Mouse (Mus musculus): Measurements from ENCODE around the gene Tspoap1. TPM values are rescaled to one million over a fixed set of nuclear protein-coding genes. Genes with fewer than 3 reads are reported as not detected.

Gene Tspoap1
- polyA plus RNA-seq, 1 experiment: 27.9 TPM

DNA sequence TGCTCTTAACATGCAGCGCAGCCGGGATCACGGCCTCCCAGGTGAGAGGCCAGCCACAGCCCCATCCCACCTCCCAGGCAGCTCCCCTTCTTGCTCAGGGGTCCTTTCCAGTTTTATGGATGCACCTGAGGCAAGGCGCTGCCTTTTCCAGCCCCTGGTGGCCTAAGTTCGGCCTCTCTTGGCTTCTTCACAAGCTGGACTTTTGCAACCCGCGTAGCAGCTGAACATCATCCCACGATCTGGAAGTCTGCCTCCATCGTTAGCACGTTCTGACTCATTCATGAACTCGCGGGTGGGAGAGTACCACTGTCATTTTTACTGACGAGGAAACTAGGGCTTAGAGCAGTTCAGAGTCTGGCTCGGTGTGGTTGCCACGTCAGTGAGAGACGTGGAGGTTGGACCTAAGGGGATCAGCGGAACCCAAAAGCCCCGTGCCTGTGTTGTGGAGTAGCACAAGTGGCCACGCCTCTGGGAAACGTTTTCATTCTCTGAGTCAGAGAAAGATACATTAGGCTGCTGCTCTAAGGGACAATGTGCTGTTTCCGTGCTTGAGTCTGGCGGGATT lies 41.5 kb downstream of the Tspoap1 start:
- Histone ChIP-seq H3K27me3 (ENCODE audit: control insufficient read depth, insufficient read depth, low read length) (no peaks in the 10 kb centered on the region; the same call in 1 of the 2 replicates), H3K4me3 (ENCODE audit: control insufficient read depth, insufficient read depth, low read length) (no peak overlapping the region), H3K27ac (ENCODE audit: control insufficient read depth, insufficient read depth, low read length) (no peak overlapping the region), H3K36me3 (ENCODE audit: control insufficient read depth, insufficient read depth, low read length) (no peaks in the 10 kb centered on the region), H3K4me1 (replicated peaks; ENCODE audit: control insufficient read depth, insufficient read depth, low read length) (no peaks in the 10 kb centered on the region)
- no peak for DNase-seq
- 93% methylated on average over 22 of the region's 22 CpGs for WGBS
- TF ChIP-seq CTCF (IDR thresholded peaks at IDR 0.05; ENCODE audit: borderline replicate concordance, control insufficient read depth, extremely low read depth, insufficient read depth, low read length, poor library complexity) (no peak), POLR2A (IDR thresholded peaks at IDR 0.05; ENCODE audit: control insufficient read depth, extremely low read depth, insufficient read depth, low read length, poor library complexity) (no peak)

- no peaks in the 10 kb centered on the region for H3K36me3 ChIP-seq (ENCODE audit: control insufficient read depth, insufficient read depth, low read length)
- TF ChIP-seq POLR2A (IDR thresholded peaks at IDR 0.05; ENCODE audit: control insufficient read depth, extremely low read depth, insufficient read depth, low read length, poor library complexity): no peak
- TF ChIP-seq CTCF (IDR thresholded peaks at IDR 0.05; ENCODE audit: borderline replicate concordance, control insufficient read depth, extremely low read depth, insufficient read depth, low read length, poor library complexity): peak; percentile 54; the same call in 1 of the 2 replicates
- no peaks in the 10 kb centered on the region; the same call in 1 of the 2 replicates for H3K27me3 ChIP-seq (ENCODE audit: control insufficient read depth, insufficient read depth, low read length)
- H3K4me3 ChIP-seq (ENCODE audit: control insufficient read depth, insufficient read depth, low read length): no peak overlapping the region
- no peak for DNase-seq
- WGBS: 75% methylated on average over 14 of the region's 14 CpGs
- no peak overlapping the region for H3K27ac ChIP-seq (ENCODE audit: control insufficient read depth, insufficient read depth, low read length)
- H3K4me1 ChIP-seq (replicated peaks; ENCODE audit: control insufficient read depth, insufficient read depth, low read length): no peaks in the 10 kb centered on the region
Measured at GRCm38 (mm10) chr11:87802621-87803020, 42.3 kb downstream of the Tspoap1 start.

DNA sequence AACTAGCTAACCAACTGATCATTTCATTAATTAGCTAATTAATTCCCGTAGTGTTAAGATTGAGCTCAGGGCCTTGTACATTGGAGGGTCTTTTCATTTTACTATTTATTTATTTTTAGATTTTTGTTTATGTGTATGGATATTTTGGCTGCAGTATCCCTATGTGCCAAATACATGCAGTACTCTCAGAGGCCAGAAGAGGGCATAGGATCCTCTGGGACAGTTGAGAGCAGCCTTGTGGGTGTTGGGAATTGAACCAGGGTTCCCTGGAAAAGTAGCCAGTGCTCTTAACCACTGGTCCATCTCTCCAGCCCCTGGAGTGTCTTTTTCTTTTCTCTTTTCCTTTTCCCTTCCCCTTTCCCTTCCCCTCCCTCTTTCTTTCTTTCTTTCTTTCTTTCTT lies 45.1 kb downstream of the Tspoap1 start:
- Histone ChIP-seq H3K27me3 (ENCODE audit: control insufficient read depth, insufficient read depth, low read length) (no peaks in the 10 kb centered on the region), H3K27ac (ENCODE audit: control insufficient read depth, insufficient read depth, low read length) (no peak overlapping the region), H3K4me1 (replicated peaks; ENCODE audit: control insufficient read depth, insufficient read depth, low read length) (peaks cover 4% of the 10 kb centered on the region), H3K4me3 (ENCODE audit: control insufficient read depth, insufficient read depth, low read length) (no peak overlapping the region), H3K36me3 (ENCODE audit: control insufficient read depth, insufficient read depth, low read length) (no peaks in the 10 kb centered on the region)
- peak; percentile 46 for DNase-seq
- TF ChIP-seq POLR2A (IDR thresholded peaks at IDR 0.05; ENCODE audit: control insufficient read depth, extremely low read depth, insufficient read depth, low read length, poor library complexity): no peak
- TF ChIP-seq CTCF (IDR thresholded peaks at IDR 0.05; ENCODE audit: borderline replicate concordance, control insufficient read depth, extremely low read depth, insufficient read depth, low read length, poor library complexity): no peak
- WGBS: 92% methylated on average over 1 of the region's 1 CpGs

GRCm38 (mm10) chr11:87807433-87807832 lies 47.1 kb downstream of the Tspoap1 start:
- WGBS: 92% methylated on average over 6 of the region's 6 CpGs
- DNase-seq: no peak
- Histone ChIP-seq H3K4me1 (replicated peaks; ENCODE audit: control insufficient read depth, insufficient read depth, low read length) (peaks cover 4% of the 10 kb centered on the region), H3K27ac (ENCODE audit: control insufficient read depth, insufficient read depth, low read length) (no peak overlapping the region), H3K27me3 (ENCODE audit: control insufficient read depth, insufficient read depth, low read length) (no peaks in the 10 kb centered on the region), H3K36me3 (ENCODE audit: control insufficient read depth, insufficient read depth, low read length) (no peaks in the 10 kb centered on the region), H3K4me3 (ENCODE audit: control insufficient read depth, insufficient read depth, low read length) (no peak overlapping the region)
- TF ChIP-seq POLR2A (IDR thresholded peaks at IDR 0.05; ENCODE audit: control insufficient read depth, extremely low read depth, insufficient read depth, low read length, poor library complexity): no peak
- TF ChIP-seq CTCF (IDR thresholded peaks at IDR 0.05; ENCODE audit: borderline replicate concordance, control insufficient read depth, extremely low read depth, insufficient read depth, low read length, poor library complexity): no peak

DNA sequence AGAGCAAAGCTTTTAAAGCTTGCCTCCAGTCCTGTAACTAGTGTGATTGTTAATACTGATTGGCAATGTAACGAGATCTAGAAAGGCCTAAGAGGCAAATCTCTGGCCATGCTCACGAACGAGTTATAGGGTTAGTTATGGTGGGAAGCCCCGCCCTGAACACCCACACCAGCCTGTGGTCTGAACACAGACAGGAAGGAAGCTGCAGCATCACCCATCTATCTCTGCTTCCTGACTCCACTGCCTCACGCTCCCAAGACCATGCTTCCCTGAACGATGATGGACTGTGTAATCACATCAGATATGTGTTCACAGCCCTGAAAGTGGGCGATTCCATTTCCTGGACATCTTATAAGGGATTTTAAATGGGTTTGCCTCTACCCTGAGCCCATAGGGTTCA lies 47.9 kb downstream of the Tspoap1 start:
- WGBS: 16% methylated on average over 7 of the region's 7 CpGs

DNA sequence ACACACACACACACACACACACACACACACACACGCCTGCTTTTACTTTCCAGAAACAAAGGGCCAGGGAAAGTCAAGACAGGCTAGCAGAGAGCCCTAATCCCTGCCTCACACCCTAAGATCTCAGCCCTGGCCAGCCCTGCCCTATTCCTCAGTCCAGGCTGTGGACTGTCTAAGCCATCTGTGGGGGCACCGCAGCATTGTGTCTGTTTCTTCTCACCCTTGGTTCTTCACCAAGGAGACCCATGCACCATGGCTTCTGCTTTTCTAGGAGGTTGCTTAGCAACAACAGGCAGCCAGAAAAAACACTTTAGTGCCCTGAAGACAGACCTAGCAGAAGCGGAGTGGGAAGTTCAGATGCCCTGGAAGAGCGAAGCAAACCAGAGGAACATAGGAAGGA lies 51.1 kb downstream of the Tspoap1 start:
- Histone ChIP-seq H3K4me1 (replicated peaks; ENCODE audit: control insufficient read depth, insufficient read depth, low read length) (peaks cover 4% of the 10 kb centered on the region), H3K36me3 (ENCODE audit: control insufficient read depth, insufficient read depth, low read length) (no peaks in the 10 kb centered on the region), H3K27ac (ENCODE audit: control insufficient read depth, insufficient read depth, low read length) (no peak overlapping the region), H3K4me3 (ENCODE audit: control insufficient read depth, insufficient read depth, low read length) (no peak overlapping the region), H3K27me3 (ENCODE audit: control insufficient read depth, insufficient read depth, low read length) (no peaks in the 10 kb centered on the region)
- WGBS: 31% methylated on average over 4 of the region's 4 CpGs
- DNase-seq: no peak
- no peak for TF ChIP-seq CTCF (IDR thresholded peaks at IDR 0.05; ENCODE audit: borderline replicate concordance, control insufficient read depth, extremely low read depth, insufficient read depth, low read length, poor library complexity)
- no peak for TF ChIP-seq POLR2A (IDR thresholded peaks at IDR 0.05; ENCODE audit: control insufficient read depth, extremely low read depth, insufficient read depth, low read length, poor library complexity)

More for the DNA sequence above, 47.9 kb downstream of the Tspoap1 start:
- TF ChIP-seq POLR2A (IDR thresholded peaks at IDR 0.05; ENCODE audit: control insufficient read depth, extremely low read depth, insufficient read depth, low read length, poor library complexity) (no peak), CTCF (IDR thresholded peaks at IDR 0.05; ENCODE audit: borderline replicate concordance, control insufficient read depth, extremely low read depth, insufficient read depth, low read length, poor library complexity) (no peak)
- H3K4me1 ChIP-seq (replicated peaks; ENCODE audit: control insufficient read depth, insufficient read depth, low read length): peaks cover 4% of the 10 kb centered on the region
- no peaks in the 10 kb centered on the region for H3K36me3 ChIP-seq (ENCODE audit: control insufficient read depth, insufficient read depth, low read length)
- no peaks in the 10 kb centered on the region for H3K27me3 ChIP-seq (ENCODE audit: control insufficient read depth, insufficient read depth, low read length)
- peak; percentile 10 for DNase-seq
- H3K27ac ChIP-seq (ENCODE audit: control insufficient read depth, insufficient read depth, low read length): no peak overlapping the region
- H3K4me3 ChIP-seq (ENCODE audit: control insufficient read depth, insufficient read depth, low read length): no peak overlapping the region

DNA sequence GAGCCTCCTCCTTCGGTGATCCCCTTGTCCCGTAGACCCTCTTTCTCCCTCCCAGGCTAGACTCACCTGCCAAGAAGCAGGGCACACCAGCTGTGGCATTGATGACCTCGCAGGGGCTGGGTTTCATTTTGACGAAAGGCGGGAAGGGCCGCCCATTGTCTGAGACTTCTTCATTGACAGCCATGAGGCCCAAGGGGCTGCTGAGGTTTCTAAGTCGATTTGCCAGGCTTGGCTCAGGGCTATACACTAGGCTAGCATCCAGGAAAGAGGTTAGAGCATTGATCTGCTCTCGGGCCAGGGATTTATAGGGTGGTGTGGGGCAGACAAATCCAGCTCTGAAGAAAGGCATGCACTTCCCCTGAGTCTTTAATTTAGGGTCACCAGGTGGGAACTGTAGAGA lies 54.5 kb downstream of the Tspoap1 start:
- peaks cover 5% of the 10 kb centered on the region; the same call in 1 of the 2 replicates for H3K4me1 ChIP-seq (replicated peaks; ENCODE audit: control insufficient read depth, insufficient read depth, low read length)
- no peak for TF ChIP-seq CTCF (IDR thresholded peaks at IDR 0.05; ENCODE audit: borderline replicate concordance, control insufficient read depth, extremely low read depth, insufficient read depth, low read length, poor library complexity)
- no peak for TF ChIP-seq POLR2A (IDR thresholded peaks at IDR 0.05; ENCODE audit: control insufficient read depth, extremely low read depth, insufficient read depth, low read length, poor library complexity)
- 77% methylated on average over 8 of the region's 8 CpGs for WGBS
- H3K27ac ChIP-seq (ENCODE audit: control insufficient read depth, insufficient read depth, low read length): no peak overlapping the region
- no peaks in the 10 kb centered on the region for H3K27me3 ChIP-seq (ENCODE audit: control insufficient read depth, insufficient read depth, low read length)
- H3K36me3 ChIP-seq (ENCODE audit: control insufficient read depth, insufficient read depth, low read length): no peaks in the 10 kb centered on the region
- no peak for DNase-seq
- no peak overlapping the region for H3K4me3 ChIP-seq (ENCODE audit: control insufficient read depth, insufficient read depth, low read length)
